Mouse (Mus musculus): ENCODE results near the gene Pik3c2a. TPM values are rescaled to one million over a fixed set of nuclear protein-coding genes. Genes with fewer than 3 reads are reported as not detected.

Pik3c2a gene
- polyA plus RNA-seq, 1 experiment from 2014 or later = 24.2 TPM

Other genes starting within 250 kb of the Pik3c2a start
- gene Plekha7, start 135.1 kb downstream of the Pik3c2a start, polyA plus RNA-seq (2014; fragmentation: Nextera tagmentation; extraction: Ambion mirVana) = 26.1 and 28.0 TPM in 2 replicates
- 624 and 675 TPM in 2 replicates for gene Rps13, start 109.3 kb downstream of the Pik3c2a start, polyA plus RNA-seq (2014; fragmentation: Nextera tagmentation; extraction: Ambion mirVana)
- gene Nucb2, start 60.9 kb upstream of the Pik3c2a start, polyA plus RNA-seq (2014; fragmentation: Nextera tagmentation; extraction: Ambion mirVana) = 7.2 TPM in 2 replicates

Measured in heart, embryonic 14.5 days (tissue).